In genomic region chr9:107961351-107961762, GRCm38 (mm10) we compare ENCODE assay signal across 12 mouse cellular contexts. TPM values are rescaled to one million over a fixed set of nuclear protein-coding genes. Genes with fewer than 3 reads are reported as not detected.
DNase-seq lines count a peak whose midpoint lies in the region; ATAC-seq and TF ChIP-seq lines count a peak whose summit lies in the region.
"Had no signal": no experiment of that assay in that cellular context is flagged by ENCODE, and none has a peak within 500 bp of the region (broad histone marks: within the 10 kb centered on the region; RNA-seq: fewer than 3 reads in every experiment).

No protein-coding gene starts in this region.

- no peak for TF ChIP-seq POLR2A in kidney, adult 2 months (IDR thresholded peaks at IDR 0.05; ENCODE audit: low read depth, low read length)

- no peak overlapping the region for H3K9ac ChIP-seq in forebrain, embryonic 14.5 days (ENCODE audit: low read length)
- no peak overlapping the region for H3K9ac ChIP-seq in midbrain, postnatal 0 days (replicated peaks; ENCODE audit: low read length, poor library complexity, severe bottlenecking)
- H3K9ac ChIP-seq in kidney, embryonic 16.5 days (replicated peaks; ENCODE audit: low read length), result no peak overlapping the region
- H3K9ac ChIP-seq: intestine, embryonic 15.5 days; lung, embryonic 14.5 days; neural tube, embryonic 12.5 days had no signal

- no peak overlapping the region; the same call in 1 of the 2 replicates for H3K4me2 ChIP-seq in forebrain, embryonic 14.5 days (ENCODE audit: low read length)
- peak overlapping the region; percentile 38 for H3K4me2 ChIP-seq in midbrain, postnatal 0 days (ENCODE audit: low read depth, low read length, poor library complexity, severe bottlenecking)
- no peak overlapping the region for H3K4me2 ChIP-seq in kidney, embryonic 16.5 days (replicated peaks; ENCODE audit: low read depth, low read length)
- H3K4me2 ChIP-seq: intestine, embryonic 15.5 days; lung, embryonic 14.5 days; neural tube, embryonic 12.5 days had no signal

- TF ChIP-seq CTCF in midbrain, postnatal 0 days (IDR thresholded peaks at IDR 0.05), result no peak
- TF ChIP-seq CTCF in kidney, adult 2 months (conservative IDR thresholded peaks at IDR 0.05; ENCODE audit: insufficient read depth, insufficient read length, low read depth, low read length), result no peak

- no peaks in the 10 kb centered on the region for H3K9me3 ChIP-seq in forebrain, embryonic 14.5 days (replicated peaks; ENCODE audit: control insufficient read depth, low read length)
- no peaks in the 10 kb centered on the region for H3K9me3 ChIP-seq in midbrain, postnatal 0 days (ENCODE audit: low read length)
- no peaks in the 10 kb centered on the region for H3K9me3 ChIP-seq in kidney, embryonic 16.5 days (ENCODE audit: low read length)
- H3K9me3 ChIP-seq: intestine, embryonic 15.5 days; neural tube, embryonic 12.5 days had no signal

- H3K27ac ChIP-seq in forebrain, embryonic 14.5 days (ENCODE audit: low read depth, low read length), result peak overlapping the region; percentile 59
- H3K27ac ChIP-seq in midbrain, postnatal 0 days (ENCODE audit: low read depth, low read length), result peak overlapping the region; percentile 91
- no peak overlapping the region for H3K27ac ChIP-seq in kidney, adult 2 months (ENCODE audit: insufficient read depth, low read depth, low read length)
- no peak overlapping the region for H3K27ac ChIP-seq in kidney, embryonic 16.5 days (ENCODE audit: low read length)
- H3K27ac ChIP-seq: intestine, embryonic 15.5 days; neural tube, embryonic 12.5 days had no signal

- 77% methylated on average over 10 of the region's 10 CpGs for WGBS in forebrain, embryonic 14.5 days
- WGBS in midbrain, postnatal 0 days, result 53% methylated on average over 10 of the region's 10 CpGs
- 91% methylated on average over 10 of the region's 10 CpGs for WGBS in kidney, adult 2 months
- 86% methylated on average over 10 of the region's 10 CpGs for WGBS in kidney, embryonic 16.5 days

- H3K4me1 ChIP-seq in forebrain, embryonic 14.5 days (ENCODE audit: control insufficient read depth, insufficient read depth, low read length), result peaks cover 3% of the 10 kb centered on the region; the same call in 1 of the 2 replicates
- H3K4me1 ChIP-seq in midbrain, postnatal 0 days (ENCODE audit: insufficient read depth, low read length), result peaks cover 20% of the 10 kb centered on the region
- H3K4me1 ChIP-seq in kidney, adult 2 months (ENCODE audit: control insufficient read depth, insufficient read depth, low read length), result no peaks in the 10 kb centered on the region
- no peaks in the 10 kb centered on the region for H3K4me1 ChIP-seq in kidney, embryonic 16.5 days (ENCODE audit: insufficient read depth, low read length)
- H3K4me1 ChIP-seq: intestine, embryonic 15.5 days had no signal

- H3K27me3 ChIP-seq in forebrain, embryonic 14.5 days (replicated peaks; ENCODE audit: control insufficient read depth, insufficient read depth, low read length), result no peaks in the 10 kb centered on the region
- no peaks in the 10 kb centered on the region for H3K27me3 ChIP-seq in midbrain, postnatal 0 days (ENCODE audit: insufficient read depth, low read length)
- H3K27me3 ChIP-seq in kidney, adult 2 months (replicated peaks; ENCODE audit: control insufficient read depth, insufficient read depth, low read length), result no peaks in the 10 kb centered on the region
- no peaks in the 10 kb centered on the region for H3K27me3 ChIP-seq in kidney, embryonic 16.5 days (ENCODE audit: insufficient read depth, low read length)
- H3K27me3 ChIP-seq: intestine, embryonic 15.5 days; neural tube, embryonic 12.5 days had no signal

- peak; percentile 73; the same call in 1 of the 2 replicates for ATAC-seq in forebrain, embryonic 14.5 days
- peak; percentile 68 for ATAC-seq in midbrain, postnatal 0 days (ENCODE audit: low FRiP score)
- no peak for ATAC-seq in monocyte, adult 5-6 weeks (replicated peaks; ENCODE audit: insufficient number of reproducible peaks, low FRiP score, low TSS enrichment, poor library complexity, severe bottlenecking)
- ATAC-seq in kidney, embryonic 16.5 days (ENCODE audit: low FRiP score, low TSS enrichment), result no peak
- ATAC-seq: intestine, embryonic 15.5 days had no signal

- peak; percentile 61 for DNase-seq in WW6 (ENCODE audit: low read depth, low spot score)
- DNase-seq in forebrain, embryonic 14.5 days (ENCODE audit: low spot score), result peak; percentile 80
- DNase-seq in layer of hippocampus, adult 9-11 months, result peak; percentile 91
- DNase-seq in midbrain, postnatal 0 days (ENCODE audit: low spot score), result peak; percentile 85
- no peak for DNase-seq in kidney, adult 2 months
- DNase-seq: cerebellum, adult 9-11 months; gastrocnemius, postnatal 14 days had no signal

- H3K36me3 ChIP-seq in forebrain, embryonic 14.5 days (ENCODE audit: control insufficient read depth, insufficient read depth, low read length), result peaks cover 41% of the 10 kb centered on the region
- H3K36me3 ChIP-seq in midbrain, postnatal 0 days (ENCODE audit: insufficient read depth, low read length), result no peaks in the 10 kb centered on the region; the same call in 1 of the 2 replicates
- no peaks in the 10 kb centered on the region for H3K36me3 ChIP-seq in kidney, adult 2 months (ENCODE audit: control insufficient read depth, insufficient read depth, low read length)
- H3K36me3 ChIP-seq in kidney, embryonic 16.5 days (ENCODE audit: insufficient read depth, low read length), result peaks cover 15% of the 10 kb centered on the region

- H3K4me3 ChIP-seq in forebrain, embryonic 14.5 days (ENCODE audit: low read depth, low read length), result no peak overlapping the region
- H3K4me3 ChIP-seq in midbrain, postnatal 0 days (ENCODE audit: low read depth, low read length), result no peak overlapping the region
- no peak overlapping the region for H3K4me3 ChIP-seq in kidney, adult 2 months (ENCODE audit: insufficient read depth, low read depth, low read length)
- no peak overlapping the region for H3K4me3 ChIP-seq in kidney, embryonic 16.5 days (ENCODE audit: low read length)
- H3K4me3 ChIP-seq: intestine, embryonic 15.5 days; neural tube, embryonic 12.5 days had no signal

RNA-seq across cellular contexts. Expression of gene Traip, which starts 11.4 kb away (rescaled TPM):
- 17.1 and 20.5 TPM in 2 replicates for polyA plus RNA-seq in forebrain, embryonic 14.5 days (2014; fragmentation: Nextera tagmentation; extraction: Ambion mirVana)
- total RNA-seq in midbrain, postnatal 0 days (2014; rRNA removed), result 9.0 and 11.4 TPM in 2 replicates
- 11.6 and 12.0 TPM in 2 replicates for polyA plus RNA-seq in midbrain, postnatal 0 days (2015; fragmentation: Nextera tagmentation; extraction: Ambion mirVana)
- 0.26 and 0.28 TPM in 2 replicates for polyA plus RNA-seq in kidney, adult 2 months (2012; rRNA removed)
- 1.5 to 1.8 TPM (median 1.6 TPM) in 3 replicates for total RNA-seq in monocyte, adult 5-6 weeks (2017)
- 23.3 and 24.5 TPM in 2 replicates for polyA plus RNA-seq in kidney, embryonic 16.5 days (2015; fragmentation: Nextera tagmentation; extraction: Ambion mirVana)

RNA-seq across cellular contexts. Expression of gene Uba7, which starts 13.9 kb away (rescaled TPM):
- polyA plus RNA-seq in forebrain, embryonic 14.5 days (2014; fragmentation: Nextera tagmentation; extraction: Ambion mirVana), result 3.1 and 4.7 TPM in 2 replicates
- total RNA-seq in midbrain, postnatal 0 days (2014; rRNA removed), result 1.9 and 4.2 TPM in 2 replicates
- polyA plus RNA-seq in midbrain, postnatal 0 days (2015; fragmentation: Nextera tagmentation; extraction: Ambion mirVana), result 5.0 and 5.7 TPM in 2 replicates
- 42.4 and 43.0 TPM in 2 replicates for polyA plus RNA-seq in kidney, adult 2 months (2012; rRNA removed)
- 40.1 to 97.0 TPM (median 50.1 TPM) in 3 replicates for total RNA-seq in monocyte, adult 5-6 weeks (2017)
- polyA plus RNA-seq in kidney, embryonic 16.5 days (2015; fragmentation: Nextera tagmentation; extraction: Ambion mirVana), result 20.2 and 22.2 TPM in 2 replicates

RNA-seq across cellular contexts. Expression of gene Gm20661, which starts 21.5 kb away (rescaled TPM):
- polyA plus RNA-seq in forebrain, embryonic 14.5 days (2014; fragmentation: Nextera tagmentation; extraction: Ambion mirVana), result 0.56 and 0.83 TPM in 2 replicates
- total RNA-seq in midbrain, postnatal 0 days (2014; rRNA removed), result 0.55 TPM in 1 of 2 replicates, not detected in the other
- 0.33 and 0.48 TPM in 2 replicates for polyA plus RNA-seq in midbrain, postnatal 0 days (2015; fragmentation: Nextera tagmentation; extraction: Ambion mirVana)
- polyA plus RNA-seq in kidney, adult 2 months (2012; rRNA removed), result 0.11 and 0.14 TPM in 2 replicates
- not detected in 3 replicates for total RNA-seq in monocyte, adult 5-6 weeks (2017)
- 5.3 and 7.5 TPM in 2 replicates for polyA plus RNA-seq in kidney, embryonic 16.5 days (2015; fragmentation: Nextera tagmentation; extraction: Ambion mirVana)

RNA-seq across cellular contexts. Expression of gene Inka1, which starts 24.3 kb away (rescaled TPM):
- polyA plus RNA-seq in forebrain, embryonic 14.5 days (2014; fragmentation: Nextera tagmentation; extraction: Ambion mirVana), result 14.2 and 16.2 TPM in 2 replicates
- 12.3 and 14.8 TPM in 2 replicates for total RNA-seq in midbrain, postnatal 0 days (2014; rRNA removed)
- polyA plus RNA-seq in midbrain, postnatal 0 days (2015; fragmentation: Nextera tagmentation; extraction: Ambion mirVana), result 16.2 and 18.1 TPM in 2 replicates
- 7.9 and 10.0 TPM in 2 replicates for polyA plus RNA-seq in kidney, adult 2 months (2012; rRNA removed)
- 3.7 to 14.4 TPM (median 10.5 TPM) in 3 replicates for total RNA-seq in monocyte, adult 5-6 weeks (2017)
- 68.0 and 79.4 TPM in 2 replicates for polyA plus RNA-seq in kidney, embryonic 16.5 days (2015; fragmentation: Nextera tagmentation; extraction: Ambion mirVana)

RNA-seq across cellular contexts. Expression of gene Camkv, which starts 25.9 kb away (rescaled TPM):
- 25.1 and 40.8 TPM in 2 replicates for polyA plus RNA-seq in forebrain, embryonic 14.5 days (2014; fragmentation: Nextera tagmentation; extraction: Ambion mirVana)
- 133 and 153 TPM in 2 replicates for total RNA-seq in midbrain, postnatal 0 days (2014; rRNA removed)
- 136 and 149 TPM in 2 replicates for polyA plus RNA-seq in midbrain, postnatal 0 days (2015; fragmentation: Nextera tagmentation; extraction: Ambion mirVana)
- polyA plus RNA-seq in kidney, adult 2 months (2012; rRNA removed), result not detected in 2 replicates
- total RNA-seq in monocyte, adult 5-6 weeks (2017), result not detected in 3 replicates
- 2.0 and 2.2 TPM in 2 replicates for polyA plus RNA-seq in kidney, embryonic 16.5 days (2015; fragmentation: Nextera tagmentation; extraction: Ambion mirVana)

Comparison
In these comparisons a context has a peak if more than half of its experiments do, and no peak if none do; other contexts are left out.
1. ATAC-seq: peak in forebrain, embryonic 14.5 days (single experiment) and midbrain, postnatal 0 days (single experiment); none in monocyte, adult 5-6 weeks (single experiment) and kidney, embryonic 16.5 days (single experiment).
2. H3K27ac ChIP-seq: peak in forebrain, embryonic 14.5 days (single experiment) and midbrain, postnatal 0 days (single experiment); none in kidney, adult 2 months (single experiment) and kidney, embryonic 16.5 days (single experiment).